Mouse (Mus musculus) kidney, postnatal 25 days (tissue): ENCODE data around the gene Prkcb.

ENCODE experiments used
- DNase-seq, 2 experiments: peaks; one replicate each; pipeline ENCODE4 v3.0.0; 2021; ENCODE audit warnings: mixed read lengths in 2 of 2

Gene Prkcb

DNA sequence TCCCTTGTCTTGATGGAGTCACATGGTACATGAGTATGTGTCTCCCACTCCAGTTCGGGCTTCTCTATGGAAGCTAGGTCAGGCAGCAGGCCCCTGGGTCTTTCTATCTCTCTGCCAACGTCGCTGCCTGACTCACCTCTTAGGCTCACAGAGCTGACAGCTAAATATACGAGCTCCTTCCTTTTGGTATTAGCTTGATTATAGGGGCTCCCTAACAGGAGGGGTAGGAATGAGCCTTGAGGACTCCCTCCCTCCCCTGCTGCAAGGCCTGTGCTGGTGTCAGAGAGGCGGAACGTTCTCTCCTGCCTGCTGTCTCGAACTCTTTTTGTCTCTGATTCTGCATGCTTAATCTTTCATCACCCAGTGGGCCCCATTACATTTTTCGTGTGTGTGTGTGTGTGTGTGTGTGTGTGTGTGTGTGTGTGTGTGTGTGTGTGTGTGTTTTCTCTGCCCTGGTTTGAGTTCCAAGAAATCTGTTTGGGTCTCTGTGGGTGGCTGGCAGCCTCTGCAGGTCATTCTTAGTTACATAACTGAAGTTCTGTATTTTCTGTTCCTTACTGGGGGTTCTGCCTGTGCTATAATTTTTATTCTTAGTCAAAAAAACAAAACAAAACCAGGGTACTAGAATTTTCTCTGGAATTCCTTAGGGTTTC is 33.6 kb downstream of the Prkcb start:
- DNase-seq = no peak

DNA sequence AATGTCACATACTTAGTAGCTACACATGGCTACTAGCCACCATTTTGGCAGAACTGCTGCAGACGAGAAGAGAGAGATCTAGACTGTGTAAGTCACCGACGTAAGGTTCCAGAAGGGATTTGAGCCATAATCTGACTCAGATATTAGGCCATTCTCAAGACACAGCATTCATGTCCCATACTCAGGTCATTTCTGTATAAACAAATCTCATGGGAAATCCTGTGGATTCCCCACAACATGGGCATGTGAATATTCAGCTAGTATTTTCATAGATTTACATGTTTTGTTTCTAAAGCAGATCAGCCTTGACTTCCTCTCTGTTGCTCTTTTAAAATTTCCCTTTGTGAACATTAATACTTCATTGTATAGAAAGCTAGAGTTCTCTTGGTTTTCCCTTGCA is 39.4 kb downstream of the Prkcb start:
- no peak for DNase-seq

DNA sequence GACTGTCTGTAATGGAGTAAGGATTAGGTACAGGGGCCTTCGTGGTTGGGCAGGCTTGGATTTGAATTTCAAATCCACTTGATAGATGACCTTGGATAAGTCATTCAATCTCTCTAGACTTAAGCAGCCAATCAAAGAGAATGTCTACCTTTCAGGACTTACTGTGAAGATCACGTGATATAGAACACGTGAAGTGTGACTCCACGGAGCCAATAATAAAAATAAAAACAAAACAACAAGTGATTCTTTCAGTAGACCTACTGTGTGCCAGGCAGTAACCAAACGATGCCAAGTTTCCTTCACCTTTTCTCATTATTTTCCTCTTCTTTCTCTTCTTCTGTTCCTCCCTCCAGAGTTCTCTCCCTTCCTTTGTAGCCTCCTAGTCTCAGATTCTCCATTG is 39.9 kb downstream of the Prkcb start:
- no peak for DNase-seq

DNA sequence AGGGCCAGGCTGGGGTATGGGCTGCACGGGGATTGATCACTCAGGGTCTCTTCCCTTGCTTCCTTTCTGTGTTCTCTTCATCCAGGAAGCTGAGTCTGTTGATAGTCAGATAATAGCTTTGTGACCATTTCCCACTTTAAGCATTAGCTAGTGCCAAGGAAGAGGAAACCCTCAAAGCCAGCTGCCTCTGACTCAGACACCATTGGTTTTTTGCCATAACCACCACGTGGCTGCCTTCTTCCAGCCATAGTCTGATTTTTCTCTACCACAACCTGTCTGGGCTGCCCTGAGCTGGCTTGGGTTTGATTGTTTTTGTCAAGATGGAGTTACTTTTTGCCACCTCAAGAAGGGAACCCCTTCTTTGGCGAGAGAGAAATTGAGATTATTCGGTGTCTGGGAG is 41.0 kb downstream of the Prkcb start:
- no peak for DNase-seq

DNA sequence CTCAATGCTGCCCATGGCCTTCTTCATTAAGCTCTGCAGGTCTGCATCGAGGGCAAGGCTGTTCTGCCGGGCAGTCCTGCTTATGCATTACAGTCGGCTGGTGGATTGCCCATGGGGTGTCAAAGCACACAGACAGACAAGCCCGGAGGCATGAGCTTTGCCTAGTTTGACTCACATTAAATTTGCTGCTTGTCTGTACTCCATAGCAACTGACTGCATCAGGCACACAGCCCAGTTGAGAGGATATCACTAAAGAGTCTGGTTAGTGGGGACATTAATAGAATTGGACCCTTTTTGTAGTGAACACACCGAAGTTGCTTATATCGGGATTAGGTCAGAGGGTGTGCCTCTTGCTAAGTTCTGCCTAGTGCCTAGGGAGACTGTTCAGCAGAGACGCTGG is 45.1 kb downstream of the Prkcb start:
- no peak for DNase-seq

DNA sequence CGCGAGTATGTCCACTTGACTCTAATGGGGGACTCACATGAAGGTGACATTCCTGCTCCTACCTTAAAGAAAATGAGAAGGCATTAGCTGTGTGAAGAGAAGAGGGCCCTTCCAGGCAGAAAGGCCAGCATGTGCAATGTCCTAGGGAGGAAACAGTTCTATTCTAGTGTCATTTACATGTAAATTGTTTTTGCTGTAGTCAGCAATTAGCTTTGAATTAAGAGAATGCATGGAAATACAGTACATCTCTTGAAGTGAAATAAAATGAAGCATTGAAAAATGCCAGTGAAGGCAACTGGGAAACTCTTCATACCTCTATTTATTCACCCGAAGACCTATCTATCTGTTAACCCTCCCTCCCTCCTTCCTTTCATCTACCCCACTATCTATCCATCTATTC is 48.8 kb downstream of the Prkcb start:
- DNase-seq = no peak

DNA sequence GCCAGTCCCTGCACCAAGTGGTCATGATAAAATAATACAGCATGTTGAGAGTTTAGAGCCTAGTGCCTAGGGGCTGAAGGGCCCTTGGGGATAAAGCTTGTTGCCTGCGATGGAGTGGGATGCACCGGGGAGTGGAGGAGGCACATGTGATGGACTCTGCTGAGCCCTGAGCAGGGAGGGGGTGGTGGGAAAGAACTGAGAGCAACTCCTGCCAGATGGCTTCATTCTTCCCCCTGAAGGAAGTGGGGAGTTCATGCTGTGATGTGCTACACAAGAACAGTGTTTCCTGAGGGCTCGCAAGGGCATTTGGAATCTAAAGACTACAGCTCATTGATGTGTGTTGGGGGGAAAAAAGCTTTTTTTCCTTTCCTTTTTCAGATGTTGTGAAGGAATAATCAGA is 49.5 kb downstream of the Prkcb start:
- DNase-seq = no peak

DNA sequence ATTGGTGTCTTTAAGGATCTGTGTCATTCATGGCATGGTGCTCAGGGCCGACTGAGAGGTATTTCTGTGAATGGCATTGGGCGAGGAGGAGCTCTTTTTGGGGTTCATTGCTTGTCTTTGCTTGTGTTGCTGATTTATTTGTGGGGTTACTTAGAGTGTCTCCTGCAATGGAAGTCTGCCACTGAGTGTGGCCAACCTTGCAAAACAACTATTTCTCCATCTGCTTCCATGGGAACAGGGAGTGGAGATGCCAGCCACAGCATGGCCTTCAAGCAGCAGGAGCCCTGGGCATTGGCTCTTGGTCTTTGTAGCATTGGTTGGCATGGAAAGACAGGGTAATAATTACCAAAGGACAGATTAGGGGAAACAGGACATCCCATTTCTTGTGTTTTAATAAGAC is 50.9 kb downstream of the Prkcb start:
- DNase-seq = no peak

DNA sequence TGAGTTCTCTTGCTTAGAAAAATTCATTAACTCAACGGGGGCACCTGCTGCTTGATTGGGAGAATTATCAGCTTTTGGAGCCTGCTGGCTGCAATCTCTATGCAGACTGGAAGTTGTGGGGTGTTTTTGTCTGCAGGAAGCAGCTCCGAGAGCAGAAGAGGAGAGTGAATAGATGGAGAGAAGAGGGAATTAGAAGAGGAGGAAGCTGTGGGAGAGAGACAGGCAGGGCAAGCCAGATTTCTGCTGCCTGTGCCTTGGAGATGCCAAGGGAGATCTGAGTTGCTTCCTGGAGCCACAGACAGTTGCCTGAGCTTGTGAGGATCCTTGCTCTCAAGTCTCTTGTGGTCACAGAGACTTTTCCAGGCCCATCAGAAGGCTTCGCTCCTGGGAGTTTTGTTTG is 53.3 kb downstream of the Prkcb start:
- no peak for DNase-seq

DNA sequence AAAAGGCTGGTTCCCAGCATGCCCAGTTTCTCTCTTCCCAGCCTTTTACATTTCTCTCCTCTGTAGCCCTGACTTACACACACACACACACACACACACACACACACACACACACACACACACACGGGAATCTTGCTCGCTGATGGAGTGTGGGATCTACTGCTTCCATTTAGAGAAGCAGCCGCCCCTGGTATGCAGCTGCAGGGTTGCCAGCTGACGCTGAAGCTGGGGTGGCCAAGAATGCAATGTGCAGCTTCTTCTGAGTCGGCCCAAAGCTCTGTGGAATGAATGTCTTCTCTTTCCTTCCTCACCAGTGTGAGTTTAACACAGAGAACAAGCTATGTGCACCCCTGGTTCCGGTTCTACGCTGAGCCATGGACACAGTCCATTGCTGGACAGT is 56.1 kb downstream of the Prkcb start:
- DNase-seq = no peak

DNA sequence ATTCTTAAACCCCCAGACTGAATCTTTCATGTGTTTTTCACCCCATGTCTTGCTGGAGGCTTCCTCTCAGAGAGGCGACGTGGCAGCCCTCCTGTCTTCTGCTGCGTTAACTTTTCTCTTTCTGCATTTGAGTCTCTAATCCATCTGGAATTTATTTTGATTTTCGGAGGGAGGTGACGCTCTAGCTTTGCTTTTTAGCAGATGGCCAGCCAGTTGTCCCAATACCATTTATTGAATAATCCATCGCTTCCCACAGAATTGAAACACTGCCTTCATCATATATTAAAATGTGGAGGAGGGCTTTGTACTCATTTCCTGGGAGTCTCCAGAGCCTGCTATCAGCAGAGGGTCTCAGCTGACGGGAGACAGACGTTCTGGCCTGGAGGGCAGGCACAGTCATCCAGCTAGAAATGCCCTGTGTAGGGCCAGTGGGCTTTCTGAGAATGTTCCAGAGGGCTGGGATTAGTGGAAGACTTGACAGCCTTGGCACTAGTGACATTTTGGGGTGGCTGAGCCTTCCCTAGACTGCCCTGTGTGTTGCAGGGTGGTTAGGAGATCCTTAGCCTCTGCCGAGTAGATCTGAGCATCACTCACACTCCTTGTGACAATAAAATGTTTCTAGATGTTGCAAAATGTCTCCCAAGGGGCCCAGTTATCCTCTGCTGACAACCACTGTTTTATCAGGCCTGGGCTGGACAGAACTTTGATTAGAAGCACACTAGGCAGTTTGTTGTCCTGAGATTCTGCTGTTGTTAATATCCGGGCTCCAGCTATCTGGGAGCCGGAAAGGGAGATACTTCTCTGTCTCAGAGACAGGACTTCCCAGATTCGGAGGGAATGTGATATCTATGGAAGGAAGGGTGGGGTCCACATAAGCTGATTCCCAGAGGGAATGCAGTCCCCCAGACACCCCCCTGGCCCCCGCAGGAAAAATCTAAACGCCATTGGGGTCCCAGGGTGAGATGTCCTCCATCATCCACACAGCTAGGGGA is 58.0 kb downstream of the Prkcb start:
- DNase-seq = no peak

DNA sequence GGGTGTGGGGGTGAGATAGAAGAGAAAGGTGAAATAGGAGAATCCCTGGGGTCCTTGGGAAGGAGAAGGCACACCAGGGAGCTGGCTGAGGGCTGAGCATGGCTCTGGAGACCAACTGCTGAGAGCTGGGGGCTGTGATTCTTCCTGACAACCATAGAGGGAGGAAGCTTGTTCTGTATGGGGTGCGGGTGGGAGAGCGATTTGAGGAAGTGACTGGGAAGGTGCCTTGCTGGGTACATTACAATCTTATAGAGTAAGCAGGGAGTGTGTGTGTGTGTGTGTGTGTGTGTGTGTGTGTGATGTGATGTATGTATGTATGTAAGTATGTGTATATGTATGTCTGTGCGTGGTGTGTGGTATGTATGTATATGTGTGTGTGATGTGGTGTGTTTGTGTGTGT is 58.9 kb downstream of the Prkcb start:
- DNase-seq = no peak

DNA sequence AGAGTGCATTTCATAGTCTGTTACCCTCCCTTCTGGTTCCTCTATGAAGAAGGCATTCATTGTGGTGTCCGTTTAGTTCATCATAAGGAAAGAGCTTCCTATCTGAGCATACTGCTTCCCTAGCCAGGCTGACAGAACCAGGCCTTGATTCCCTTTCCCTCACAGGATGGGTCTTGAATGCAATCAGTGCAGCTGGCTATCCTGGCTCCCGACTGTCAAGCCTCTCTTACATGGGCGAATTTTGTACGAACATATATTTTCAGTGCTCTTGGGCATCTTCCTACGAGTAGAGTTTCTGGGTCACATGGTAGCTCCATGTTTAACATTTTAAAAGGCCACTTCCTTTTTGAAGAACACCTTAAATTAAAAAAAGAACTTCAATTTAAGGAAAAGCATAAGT is 61.4 kb downstream of the Prkcb start:
- DNase-seq = no peak

DNA sequence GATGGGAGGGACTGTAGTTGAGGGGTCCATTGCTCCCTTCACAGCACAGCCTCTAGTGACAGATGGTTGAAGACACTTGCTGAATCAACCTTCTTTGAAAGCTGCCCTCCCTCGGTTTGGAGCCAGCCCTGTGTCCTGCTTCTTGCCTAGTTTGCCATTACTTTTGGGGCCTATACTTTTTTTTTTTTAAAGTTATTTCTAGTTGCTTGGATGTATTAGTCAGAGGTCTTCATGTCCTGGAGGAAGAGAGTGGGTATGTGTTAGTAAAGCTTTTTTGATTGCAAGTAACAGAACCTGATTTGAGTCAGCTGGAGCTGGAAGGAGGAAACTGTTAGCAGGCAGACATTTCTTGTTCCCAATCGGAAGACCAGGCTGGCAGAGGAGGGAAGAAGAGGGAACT is 62.2 kb downstream of the Prkcb start:
- DNase-seq = no peak

DNA sequence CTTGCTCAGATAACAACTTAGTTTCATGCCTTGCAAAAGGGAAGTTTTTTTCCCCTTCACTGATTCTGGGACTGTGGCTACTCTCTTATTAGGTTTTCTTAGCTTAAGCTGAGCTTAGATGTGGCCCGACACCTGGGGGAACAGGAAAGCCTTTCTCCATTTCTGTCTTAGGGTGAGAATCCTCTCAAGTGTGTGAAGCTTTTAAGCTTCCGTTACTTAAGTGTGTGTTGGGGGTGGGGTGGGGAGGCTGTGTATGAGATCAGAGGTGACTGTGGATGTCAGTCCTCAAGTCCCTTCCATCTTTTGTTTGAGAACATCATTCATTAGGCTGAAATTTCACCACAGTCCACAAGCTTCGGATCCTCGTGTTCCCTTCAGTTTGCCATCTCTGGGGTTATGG is 63.3 kb downstream of the Prkcb start:
- no peak for DNase-seq

DNA sequence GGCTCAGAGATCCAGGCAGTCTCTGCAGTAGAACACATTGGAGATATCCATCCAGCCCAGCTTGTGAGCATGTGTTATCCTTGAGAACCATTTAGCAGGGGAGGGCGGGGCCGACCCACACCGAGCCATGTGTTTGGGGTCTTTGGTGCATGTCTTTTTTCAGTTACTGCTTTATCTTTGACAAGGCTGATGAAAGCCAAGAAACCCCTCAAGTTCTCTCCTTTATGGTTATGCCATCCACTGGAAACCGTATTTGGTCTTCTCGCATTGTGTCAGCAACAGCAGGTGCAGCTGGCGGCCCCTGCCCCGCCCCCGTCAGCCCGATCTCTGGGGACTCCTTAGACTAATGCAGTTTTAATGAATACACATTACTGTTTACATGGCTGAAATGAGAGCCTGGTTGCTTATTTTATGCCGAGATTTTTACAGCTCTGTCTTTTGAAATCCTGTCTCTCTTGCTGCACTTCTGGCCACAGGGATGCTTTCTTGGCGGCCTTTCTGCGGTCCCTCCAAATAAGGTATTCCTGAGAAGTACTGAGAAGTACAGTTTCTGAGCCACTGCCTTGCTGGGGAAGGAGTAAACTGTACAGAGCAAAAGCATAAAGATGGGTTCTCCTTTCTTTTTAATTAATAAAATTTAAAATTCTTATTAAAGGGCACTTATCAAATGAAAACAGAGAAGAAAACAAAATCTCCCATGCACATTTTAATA is 64.2 kb downstream of the Prkcb start:
- DNase-seq = no peak

DNA sequence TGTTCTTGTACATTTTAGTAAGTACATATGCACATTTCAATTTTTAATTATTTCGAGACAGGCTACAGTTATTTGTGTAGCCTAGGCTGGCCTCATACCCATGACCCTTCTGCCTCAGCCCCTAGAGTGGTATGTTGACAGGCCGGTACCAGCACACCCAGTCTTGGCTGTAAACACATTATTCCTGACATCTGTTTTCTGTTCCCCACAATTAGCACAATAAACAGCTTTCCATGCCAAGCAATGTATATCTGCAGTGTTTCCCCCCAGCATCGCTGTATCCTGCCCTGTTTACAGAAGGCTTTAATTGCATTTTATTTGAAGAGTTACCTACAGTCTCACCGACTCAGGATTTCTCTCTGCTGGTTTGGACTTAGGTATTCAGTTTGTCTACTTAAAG is 64.8 kb downstream of the Prkcb start:
- no peak for DNase-seq

DNA sequence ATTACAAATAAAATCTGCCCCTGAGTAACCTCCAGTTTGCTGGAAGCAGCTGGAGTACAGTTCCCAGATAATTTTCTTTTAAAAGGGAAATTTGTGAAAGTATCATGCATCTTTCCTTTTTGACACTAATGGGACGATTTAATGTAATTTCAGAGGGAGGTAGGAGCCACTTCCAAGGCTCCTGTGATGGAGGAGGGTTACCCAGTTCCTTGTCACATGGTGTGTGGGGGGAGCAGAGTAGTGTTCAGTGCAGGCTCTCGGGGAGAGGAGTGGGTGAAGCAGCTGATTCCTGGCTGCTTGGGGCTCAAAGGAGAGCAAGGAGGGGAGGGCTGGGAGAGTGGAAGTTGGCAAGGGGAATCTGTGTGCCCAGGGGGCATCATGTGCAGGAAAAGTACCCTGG is 68.4 kb downstream of the Prkcb start:
- no peak for DNase-seq

DNA sequence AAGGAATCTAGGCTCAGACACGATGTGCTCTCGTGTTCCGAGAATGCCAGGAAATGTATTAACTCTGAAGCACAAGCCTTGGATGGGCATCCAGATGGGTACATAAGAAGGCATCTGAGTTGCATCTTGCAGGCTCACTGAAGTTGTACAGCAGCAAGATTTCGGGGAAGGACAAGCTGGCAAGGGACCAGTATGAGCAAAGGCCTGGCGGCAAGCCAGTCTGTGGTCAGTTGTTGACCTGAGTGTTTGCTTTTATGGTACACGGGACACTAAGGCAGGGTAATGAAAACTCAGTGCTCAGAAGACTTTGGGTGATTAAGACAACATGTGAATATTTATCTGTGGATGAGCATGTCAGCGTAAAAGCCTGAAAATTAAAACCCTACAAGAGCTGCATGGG is 69.3 kb downstream of the Prkcb start:
- peak; percentile 5 to 37 for DNase-seq

DNA sequence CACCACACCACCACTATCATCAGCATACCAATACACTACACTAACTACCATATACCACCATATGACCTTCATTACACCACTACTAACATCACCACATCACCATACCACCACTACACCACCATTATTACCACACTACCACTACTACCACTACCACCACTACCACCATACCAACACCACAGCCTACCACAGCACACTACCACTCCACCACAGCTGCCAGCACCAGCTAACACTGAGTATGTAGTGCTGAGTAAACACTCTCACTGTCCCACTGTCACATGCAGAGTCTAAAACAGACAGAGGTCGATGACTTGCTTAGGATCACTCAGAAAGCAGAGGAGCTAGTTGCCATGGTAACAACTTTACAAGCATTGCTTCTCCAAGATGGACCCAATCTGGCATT is 78.1 kb downstream of the Prkcb start:
- no peak for DNase-seq

DNA sequence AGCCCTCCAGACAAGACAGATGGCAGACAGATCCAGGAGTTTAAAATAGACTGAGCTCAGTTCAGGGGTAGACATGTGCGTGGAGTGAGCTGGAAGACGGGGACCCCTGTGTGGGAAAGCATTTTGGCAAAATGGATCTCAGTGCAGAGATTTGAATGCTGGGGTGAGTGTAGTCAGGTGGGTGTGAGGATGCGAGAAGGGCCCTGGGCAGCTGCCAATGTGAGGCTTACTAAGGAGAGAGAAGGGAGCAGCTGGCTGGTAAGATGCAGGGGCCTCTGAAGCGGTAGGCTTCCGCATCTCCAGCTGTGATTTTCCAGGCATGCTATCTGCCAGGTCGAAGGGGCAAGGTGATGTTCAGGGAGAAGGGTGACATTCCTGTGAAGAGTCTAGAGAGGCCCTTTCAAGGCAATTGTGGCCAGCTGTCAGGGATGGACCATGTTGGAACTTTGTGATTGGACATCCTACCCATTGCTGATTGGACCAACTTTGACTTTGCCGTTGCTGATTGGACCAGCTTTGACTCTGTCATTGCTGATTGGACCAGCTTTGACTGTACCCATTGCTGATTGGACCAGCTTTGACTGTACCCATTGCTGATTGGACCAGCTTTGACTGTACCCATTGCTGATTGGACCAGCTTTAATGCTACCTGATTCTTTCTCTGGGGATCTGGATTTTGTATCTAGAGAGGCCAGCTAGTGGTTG is 78.9 kb downstream of the Prkcb start:
- no peak for DNase-seq

DNA sequence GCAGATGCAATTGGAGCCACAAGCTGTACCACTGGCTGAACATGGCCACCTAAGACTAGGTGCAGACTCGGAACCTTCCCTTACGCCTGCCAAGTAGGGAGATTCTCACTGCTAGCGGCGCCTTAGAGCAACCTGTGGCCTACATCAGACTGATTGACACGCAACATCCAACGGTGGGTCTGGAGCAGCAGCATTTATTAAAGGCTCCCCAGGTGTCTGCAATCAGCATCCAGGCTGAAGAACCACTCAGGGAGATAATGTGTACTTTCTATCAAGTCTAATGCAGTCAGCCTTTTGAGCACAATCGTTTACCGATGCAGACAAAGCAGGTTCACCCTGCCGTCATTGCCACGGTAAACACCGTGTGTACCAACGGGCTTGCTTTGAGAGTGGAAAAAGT is 81.9 kb downstream of the Prkcb start:
- DNase-seq = no peak

DNA sequence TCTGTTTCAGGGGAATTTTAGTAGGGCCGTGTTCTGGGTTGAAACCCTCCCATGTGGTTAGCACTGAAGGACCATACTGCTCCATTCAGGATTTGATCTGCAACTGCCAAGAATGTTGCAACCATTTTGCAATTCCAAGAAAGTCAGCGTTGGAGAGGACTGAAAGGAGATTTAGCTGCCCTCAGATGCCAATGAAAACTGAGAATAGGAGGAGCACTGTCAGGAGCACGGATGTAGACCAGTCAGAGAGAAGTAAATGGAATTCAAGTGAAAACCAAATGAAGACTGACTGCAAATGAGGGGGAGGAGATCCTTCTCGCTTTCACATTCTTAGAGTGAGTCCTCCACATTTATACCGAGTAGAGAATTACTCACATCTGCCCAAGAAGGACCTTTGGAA is 83.4 kb downstream of the Prkcb start:
- no peak for DNase-seq
